In genomic region chr5:110653686-110654085, GRCm38 (mm10) we compare ENCODE assay signal across 8 mouse cellular contexts. TPM values are rescaled to one million over a fixed set of nuclear protein-coding genes. Genes with fewer than 3 reads are reported as not detected.
DNase-seq lines count a peak whose midpoint lies in the region; ATAC-seq and TF ChIP-seq lines count a peak whose summit lies in the region.

No protein-coding gene starts in this region.

- H3K9me3 ChIP-seq in heart, embryonic 11.5 days (replicated peaks; ENCODE audit: control insufficient read depth, low read length), result no peaks in the 10 kb centered on the region
- H3K9me3 ChIP-seq in G1E (replicated peaks), result no peaks in the 10 kb centered on the region
- no peaks in the 10 kb centered on the region for H3K9me3 ChIP-seq in hindbrain, embryonic 10.5 days

- TF ChIP-seq CTCF in G1E (IDR thresholded peaks at IDR 0.05; ENCODE audit: low read depth, low read length), result no peak

- peak overlapping the region; percentile 96 for H3K9ac ChIP-seq in heart, embryonic 11.5 days (ENCODE audit: low read depth, low read length)

- peak overlapping the region; percentile 98 for H3K4me3 ChIP-seq in heart, embryonic 11.5 days (ENCODE audit: low read depth, low read length)
- peak overlapping the region; percentile 95 for H3K4me3 ChIP-seq in G1E (ENCODE audit: low read depth, low read length)
- H3K4me3 ChIP-seq in hindbrain, embryonic 10.5 days, result peak overlapping the region; percentile 86

- WGBS in heart, embryonic 11.5 days (ENCODE audit: insufficient replicate concordance), result 2% methylated on average over 37 of the region's 37 CpGs
- WGBS in hindbrain, embryonic 10.5 days, result 2% methylated on average over 37 of the region's 37 CpGs

- H3K27ac ChIP-seq in heart, embryonic 11.5 days (ENCODE audit: low read depth, low read length), result no peak overlapping the region
- peak overlapping the region; percentile 91 for H3K27ac ChIP-seq in hindbrain, embryonic 10.5 days

- H3K27me3 ChIP-seq in heart, embryonic 11.5 days (ENCODE audit: control insufficient read depth, insufficient read depth, low read length), result no peaks in the 10 kb centered on the region
- H3K27me3 ChIP-seq in G1E (ENCODE audit: insufficient read depth, low read length), result no peaks in the 10 kb centered on the region
- no peaks in the 10 kb centered on the region for H3K27me3 ChIP-seq in hindbrain, embryonic 10.5 days (ENCODE audit: insufficient read depth, poor library complexity, severe bottlenecking)

- H3K4me1 ChIP-seq in heart, embryonic 11.5 days (ENCODE audit: control insufficient read depth, insufficient read depth, low read length), result peaks cover 9% of the 10 kb centered on the region
- H3K4me1 ChIP-seq in G1E (ENCODE audit: insufficient read depth, low read depth, low read length), result peaks cover 63% of the 10 kb centered on the region
- peaks cover 21% of the 10 kb centered on the region for H3K4me1 ChIP-seq in hindbrain, embryonic 10.5 days (replicated peaks)

- peak; percentile 43; the same call in 1 of the 2 replicates for ATAC-seq in heart, embryonic 11.5 days (replicated peaks; ENCODE audit: insufficient number of reproducible peaks, low FRiP score, low TSS enrichment)
- no peak for ATAC-seq in G1E (ENCODE audit: extremely low read depth, insufficient number of reproducible peaks, low FRiP score, poor library complexity, severe bottlenecking)
- ATAC-seq in megakaryocyte progenitor cell, adult 5-6 weeks (replicated peaks; ENCODE audit: poor library complexity), result peak; percentile 11

- H3K36me3 ChIP-seq in heart, embryonic 11.5 days (ENCODE audit: control insufficient read depth, insufficient read depth, low read length), result peaks cover 40% of the 10 kb centered on the region
- peaks cover 83% of the 10 kb centered on the region for H3K36me3 ChIP-seq in G1E (replicated peaks)
- H3K36me3 ChIP-seq in hindbrain, embryonic 10.5 days, result peaks cover 75% of the 10 kb centered on the region

- H3K4me2 ChIP-seq in heart, embryonic 11.5 days, result peak overlapping the region; percentile 94

- DNase-seq in heart, adult 11 months, result no peak
- peak; percentile 14 for DNase-seq in G1E (ENCODE audit: low spot score)
- no peak for DNase-seq in hindbrain, embryonic 10.5 days (ENCODE audit: low spot score)
- no peak for DNase-seq in left cerebral cortex, postnatal 4 days
- no peak for DNase-seq in frontal cortex, postnatal 14 days (ENCODE audit: low spot score in 2 of 2)
- DNase-seq in layer of hippocampus, adult 9-11 months, result no peak

- intact Hi-C loops in left cerebral cortex, postnatal 4 days (cut with DNase I), result no loop called here

RNA-seq across cellular contexts. Expression of gene Ddx51, which starts 0.4 kb away (rescaled TPM):
- 18.0 and 22.0 TPM in 2 replicates for polyA plus RNA-seq in heart, embryonic 11.5 days (2014; fragmentation: Nextera tagmentation; extraction: Ambion mirVana)
- total RNA-seq in G1E (2014; fragmentation: Nextera tagmentation) (23.0 and 27.9 TPM in 2 replicates), G1E (2017) (4.3 and 5.1 TPM in 2 replicates)
- 11.2 and 14.4 TPM in 2 replicates for polyA plus RNA-seq in G1E (2012)
- polyA plus RNA-seq in hindbrain, embryonic 10.5 days (2016; fragmentation: Nextera tagmentation; extraction: Ambion mirVana), result 25.7 and 33.7 TPM in 2 replicates
- 15.9 and 19.0 TPM in 2 replicates for total RNA-seq in megakaryocyte progenitor cell, adult 5-6 weeks (2015)
- total RNA-seq in megakaryocyte progenitor cell, adult 5-6 weeks (2017), result 8.3 and 9.5 TPM in 2 replicates
- total RNA-seq in left cerebral cortex, postnatal 4 days (2021), result 10 to 100 TPM; 28.0 to 32.5 TPM

RNA-seq across cellular contexts. Expression of gene Noc4l, which starts 0.5 kb away (rescaled TPM):
- 35.8 and 41.7 TPM in 2 replicates for polyA plus RNA-seq in heart, embryonic 11.5 days (2014; fragmentation: Nextera tagmentation; extraction: Ambion mirVana)
- total RNA-seq in G1E (2014; fragmentation: Nextera tagmentation) (63.7 and 74.0 TPM in 2 replicates), G1E (2017) (46.4 and 50.0 TPM in 2 replicates)
- polyA plus RNA-seq in G1E (2012), result 207 and 217 TPM in 2 replicates
- polyA plus RNA-seq in hindbrain, embryonic 10.5 days (2016; fragmentation: Nextera tagmentation; extraction: Ambion mirVana), result 78.6 and 81.2 TPM in 2 replicates
- total RNA-seq in megakaryocyte progenitor cell, adult 5-6 weeks (2015), result 33.4 and 34.3 TPM in 2 replicates
- total RNA-seq in megakaryocyte progenitor cell, adult 5-6 weeks (2017), result 39.2 and 39.3 TPM in 2 replicates
- total RNA-seq in left cerebral cortex, postnatal 4 days (2021), result 10 to 100 TPM; 35.2 to 47.0 TPM
